Mouse (Mus musculus): Measurements from ENCODE around the gene Tmem102.

The Tmem102 gene

GRCm38 (mm10) chr11:69757303-69758089 lies 47.9 kb downstream of the Tmem102 start:
- DNase-seq = no peak

GRCm38 (mm10) chr11:69754701-69755100 lies 50.7 kb downstream of the Tmem102 start:
- DNase-seq = peak in 1 of 2 experiments; percentile 63

GRCm38 (mm10) chr11:69754233-69754632 lies 51.2 kb downstream of the Tmem102 start:
- DNase-seq = no peak
